Mouse (Mus musculus) limb, embryonic 14.5 days (tissue): ENCODE data around the gene Pde4b. TPM values are rescaled to one million over a fixed set of nuclear protein-coding genes. Genes with fewer than 3 reads are reported as not detected.

ENCODE experiments used
- ATAC-seq: fragments of 200-750 bp; cut with Nextera tagmentation; 2 replicates; pipeline ENCODE4 v1.8.0; 2017; ENCODE audit warnings: low read depth, moderate number of reproducible peaks, moderate TSS enrichment; ENCODE audit not compliant: low FRiP score
- DNase-seq: peaks from one replicate; pipeline ENCODE4 v3.0.0-alpha.2; 2015; ENCODE audit warnings: low spot score
- H3K27ac ChIP-seq: fragments of 300-500 bp; sonication (generic); replicated peaks from 2 replicates; pipeline ENCODE4 v1.5.1; 2014; ENCODE audit warnings: low read depth, mild to moderate bottlenecking, low read length, moderate library complexity, mixed read lengths
- H3K27me3 ChIP-seq: fragments of 300-500 bp; sonication (generic); 2 replicates; pipeline ENCODE4 v1.6.1; 2014; ENCODE audit warnings: low read length, mixed read lengths; ENCODE audit not compliant: control insufficient read depth, insufficient read depth
- H3K36me3 ChIP-seq: fragments of 300-500 bp; sonication (generic); 2 replicates; pipeline ENCODE4 v1.6.1; 2014; ENCODE audit warnings: mild to moderate bottlenecking, low read length, moderate library complexity, mixed read lengths; ENCODE audit not compliant: control insufficient read depth, insufficient read depth
- H3K4me1 ChIP-seq: fragments of 300-500 bp; sonication (generic); 2 replicates; pipeline ENCODE4 v1.6.1; 2014; ENCODE audit warnings: antibody characterized with exemption, low read length, mixed read lengths; ENCODE audit not compliant: control insufficient read depth, insufficient read depth
- H3K4me2 ChIP-seq: fragments of 300-500 bp; sonication (generic); replicated peaks from 2 replicates; pipeline ENCODE4 v1.6.1; 2014; ENCODE audit warnings: low read depth, mild to moderate bottlenecking, low read length, moderate library complexity; ENCODE audit not compliant: severe bottlenecking
- H3K4me3 ChIP-seq: fragments of 300-500 bp; sonication (generic); replicated peaks from 2 replicates; pipeline ENCODE4 v1.5.1; 2014; ENCODE audit warnings: low read length
- H3K9ac ChIP-seq: fragments of 300-500 bp; sonication (generic); 2 replicates; pipeline ENCODE4 v1.6.1; 2014; ENCODE audit warnings: mild to moderate bottlenecking, low read depth, low read length, moderate library complexity; ENCODE audit not compliant: severe bottlenecking
- H3K9me3 ChIP-seq: fragments of 300-500 bp; sonication (generic); 2 replicates; pipeline ENCODE4 v1.6.1; 2016; ENCODE audit warnings: low read length; ENCODE audit not compliant: control insufficient read depth
- POLR2A ChIP-seq: fragments of 200-500 bp; IDR thresholded peaks from 2 replicates; pipeline ENCODE4 v1.8.0; 2012; ENCODE audit warnings: inconsistent platforms, mild to moderate bottlenecking, moderate library complexity, borderline replicate concordance; ENCODE audit not compliant: insufficient read depth, insufficient read length; ENCODE audit errors: extremely low read depth
- WGBS: fragments of 180-500 bp; shearing (Covaris S2); extraction: QIAGEN DNeasy Blood & Tissue Kit; methylation state at CpG from one replicate; pipeline ENCODE4 v1.1.7; 2014; 5-methylcytosine and 5-hydroxymethylcytosine counted together
- polyA plus RNA-seq, 2 experiments: library from polyadenylated mRNA; depleted of rRNA in 1 of 2; stranded (reverse) in 1 of 2; unstranded in 1 of 2; fragments of >200 nt; fragmentation: Nextera tagmentation in 1 of 2; extraction: Ambion mirVana in 1 of 2; gene quantifications; 2 replicates each; pipeline versions ENCODE4 v1.2.1 to v1.2.3; 2012 to 2014

The Pde4b gene
- polyA plus RNA-seq, 2 experiments: 14.4 to 18.3 TPM

- Histone ChIP-seq H3K27ac (no peak overlapping the region), H3K4me3 (no peak overlapping the region), H3K4me2 (no peak overlapping the region), H3K9me3 (no peaks in the 10 kb centered on the region), H3K4me1 (peaks cover 7% of the 10 kb centered on the region), H3K9ac (no peak overlapping the region), H3K27me3 (no peaks in the 10 kb centered on the region), H3K36me3 (no peaks in the 10 kb centered on the region)
- DNase-seq (no peak), ATAC-seq (no peak)
- TF ChIP-seq POLR2A: no peak
- 66% methylated on average over 3 of the region's 3 CpGs for WGBS
These were observed 357.2 kb downstream of the Pde4b start for GRCm38 (mm10) chr4:102444501-102444900.

- no peak overlapping the region for H3K4me3 ChIP-seq
- H3K4me2 ChIP-seq: no peak overlapping the region
- H3K27me3 ChIP-seq: no peaks in the 10 kb centered on the region
- no peaks in the 10 kb centered on the region for H3K36me3 ChIP-seq
- no peaks in the 10 kb centered on the region for H3K9me3 ChIP-seq
- 76% methylated on average over 8 of the region's 8 CpGs for WGBS
- peak; percentile 59 for DNase-seq
- peak; percentile 85 for ATAC-seq
- no peak overlapping the region for H3K9ac ChIP-seq
- no peak overlapping the region for H3K27ac ChIP-seq
- no peak for TF ChIP-seq POLR2A
- no peaks in the 10 kb centered on the region for H3K4me1 ChIP-seq
These were observed 359.0 kb downstream of the Pde4b start for GRCm38 (mm10) chr4:102446160-102446945.

GRCm38 (mm10) chr4:102456426-102456825 lies 369.1 kb downstream of the Pde4b start:
- no peak overlapping the region for H3K4me3 ChIP-seq
- no peaks in the 10 kb centered on the region for H3K4me1 ChIP-seq
- no peak overlapping the region for H3K9ac ChIP-seq
- H3K36me3 ChIP-seq: no peaks in the 10 kb centered on the region
- no peak overlapping the region for H3K4me2 ChIP-seq
- no peak for ATAC-seq
- no peaks in the 10 kb centered on the region for H3K9me3 ChIP-seq
- 82% methylated on average over 3 of the region's 3 CpGs for WGBS
- no peak for DNase-seq
- no peaks in the 10 kb centered on the region for H3K27me3 ChIP-seq
- H3K27ac ChIP-seq: no peak overlapping the region
- no peak for TF ChIP-seq POLR2A

- Histone ChIP-seq H3K27me3 (no peaks in the 10 kb centered on the region), H3K4me1 (no peaks in the 10 kb centered on the region), H3K4me3 (no peak overlapping the region), H3K9me3 (no peaks in the 10 kb centered on the region), H3K36me3 (no peaks in the 10 kb centered on the region), H3K27ac (no peak overlapping the region), H3K4me2 (no peak overlapping the region), H3K9ac (no peak overlapping the region)
- 58% methylated on average over 5 of the region's 5 CpGs for WGBS
- no peak for ATAC-seq
- no peak for DNase-seq
- TF ChIP-seq POLR2A: no peak
These were observed 372.1 kb downstream of the Pde4b start for GRCm38 (mm10) chr4:102459216-102459999.

GRCm38 (mm10) chr4:102478104-102478503 lies 390.8 kb downstream of the Pde4b start:
- Histone ChIP-seq H3K4me2 (no peak overlapping the region), H3K27me3 (no peaks in the 10 kb centered on the region), H3K9ac (no peak overlapping the region), H3K4me3 (no peak overlapping the region), H3K36me3 (no peaks in the 10 kb centered on the region), H3K4me1 (no peaks in the 10 kb centered on the region), H3K27ac (no peak overlapping the region), H3K9me3 (no peaks in the 10 kb centered on the region)
- 61% methylated on average over 3 of the region's 3 CpGs for WGBS
- no peak for TF ChIP-seq POLR2A
- ATAC-seq: no peak
- no peak for DNase-seq
